Mouse (Mus musculus): ENCODE results near the gene Lrch1.

Gene Lrch1

GRCm38 (mm10) chr14:74736850-74737249 lies 210.8 kb downstream of the Lrch1 start:
- no peak for TF ChIP-seq GATA4 (IDR thresholded peaks at IDR 0.05; ENCODE audit: insufficient replicate concordance, low read length)

GRCm38 (mm10) chr14:74735471-74735870 lies 212.2 kb downstream of the Lrch1 start:
- TF ChIP-seq GATA4 (IDR thresholded peaks at IDR 0.05; ENCODE audit: insufficient replicate concordance, low read length) = no peak

- no peak for TF ChIP-seq GATA4 (IDR thresholded peaks at IDR 0.05; ENCODE audit: insufficient replicate concordance, low read length)
Measured at GRCm38 (mm10) chr14:74733397-74733796, 214.3 kb downstream of the Lrch1 start.

- no peak for TF ChIP-seq GATA4 (IDR thresholded peaks at IDR 0.05; ENCODE audit: insufficient replicate concordance, low read length)
Measured at GRCm38 (mm10) chr14:74732079-74732783, 215.4 kb downstream of the Lrch1 start, which contains the start of gene Esd. TSS of gene Esd (plus strand) at chr14:74732297.

- no peak for TF ChIP-seq GATA4 (IDR thresholded peaks at IDR 0.05; ENCODE audit: insufficient replicate concordance, low read length)
Measured at GRCm38 (mm10) chr14:74731221-74732078, 216.2 kb downstream of the Lrch1 start.

- TF ChIP-seq GATA4 (IDR thresholded peaks at IDR 0.05; ENCODE audit: insufficient replicate concordance, low read length) = no peak
Measured at GRCm38 (mm10) chr14:74723541-74723940, 224.1 kb downstream of the Lrch1 start.

- TF ChIP-seq GATA4 (IDR thresholded peaks at IDR 0.05; ENCODE audit: insufficient replicate concordance, low read length) = no peak
Measured at GRCm38 (mm10) chr14:74709054-74709453, 238.6 kb downstream of the Lrch1 start.
